Mouse (Mus musculus): ENCODE results near the gene Zbtb42.

- peak; percentile 70; the same call in 1 of the 2 replicates for TF ChIP-seq CTCF (IDR thresholded peaks at IDR 0.05; ENCODE audit: extremely low read depth, insufficient read length, insufficient replicate concordance, low read depth, low read length)
- TF ChIP-seq POLR2A (IDR thresholded peaks at IDR 0.05; ENCODE audit: low read depth, low read length) = no peak
Measured at GRCm38 (mm10) chr12:112717140-112717539, 38.5 kb downstream of the Zbtb42 start.

Data from small intestine, adult 2 months (tissue).